Mouse (Mus musculus) monocyte, adult 5-6 weeks (primary cell): Measurements from ENCODE around the gene C330007P06Rik. TPM values are rescaled to one million over a fixed set of nuclear protein-coding genes. Genes with fewer than 3 reads are reported as not detected.
A peak's percentile ranks its signal among the peaks of the same experiment; 100 is the strongest.

ENCODE experiments used
- ATAC-seq: fragments of 153-309, 156-312 bp; replicated peaks from 2 replicates; pipeline ENCODE4 v1.8.0; 2017; ENCODE audit warnings: mild to moderate bottlenecking; ENCODE audit not compliant: low TSS enrichment, insufficient number of reproducible peaks, severe bottlenecking, poor library complexity, low FRiP score
- total RNA-seq: library from RNA; stranded (forward); fragments of 200-1000, 200-491, 200-594 nt; gene quantifications from 3 replicates; pipeline ENCODE4 v1.2.3, GENCODE M21; 2017

The C330007P06Rik gene
- total RNA-seq, 1 experiment from 2014 or later, result 68.6 TPM

- no peak for ATAC-seq
Measured at GRCm38 (mm10) chrX:36843346-36843990, 30.4 kb downstream of the C330007P06Rik start.

GRCm38 (mm10) chrX:36841698-36842097 lies 32.2 kb downstream of the C330007P06Rik start:
- ATAC-seq, result 0 out of 2 replicates have a peak, but pooled peaks have one; percentile 47

DNA sequence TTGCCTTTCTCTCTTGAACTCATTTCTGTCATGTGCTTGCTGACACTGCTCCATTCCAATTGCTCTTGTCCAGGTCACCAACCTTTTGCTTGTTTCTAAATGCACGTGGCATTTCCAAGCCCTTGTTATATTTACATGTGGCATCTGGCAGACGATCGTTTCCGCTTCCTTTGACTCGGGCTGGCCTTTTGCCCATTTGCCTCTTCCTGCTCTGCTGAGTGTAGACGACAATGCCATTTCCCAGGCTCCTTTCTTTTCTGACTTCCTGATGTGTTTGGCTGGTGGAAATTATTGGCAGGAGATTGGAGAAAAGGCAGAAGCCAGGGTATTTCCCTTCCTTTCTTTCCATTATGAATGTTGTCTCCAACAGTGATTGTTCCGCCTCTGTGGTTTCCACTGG lies 34.5 kb downstream of the C330007P06Rik start:
- no peak for ATAC-seq

DNA sequence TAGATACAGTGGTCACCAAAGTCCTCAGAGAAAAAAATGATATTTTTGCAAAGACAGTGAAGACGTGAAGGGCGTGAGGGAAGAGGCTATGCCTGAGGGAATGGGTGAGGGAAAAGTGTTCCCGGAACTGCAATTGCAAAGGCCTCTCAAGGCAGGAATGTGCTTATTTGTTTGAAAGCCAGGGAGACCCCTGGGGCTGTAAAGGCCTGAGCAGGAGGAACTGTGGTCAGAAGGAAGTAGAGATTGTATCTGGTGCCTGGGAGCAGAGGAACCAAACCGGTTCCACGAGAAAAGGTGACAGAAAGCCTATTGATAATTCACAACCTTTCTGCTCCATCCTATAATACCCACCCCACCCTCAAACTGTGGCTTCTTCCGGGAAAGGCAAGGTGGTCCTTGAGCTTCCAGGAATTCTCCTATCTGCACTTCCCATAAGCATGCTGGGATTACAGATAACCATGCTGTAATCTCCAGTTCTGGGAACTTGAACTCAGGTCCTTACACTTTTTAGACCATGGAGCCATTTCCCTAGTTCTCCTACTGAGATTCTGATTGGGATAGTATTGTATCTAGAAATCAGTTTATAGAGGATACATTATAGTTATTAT lies 36.7 kb downstream of the C330007P06Rik start:
- no peak for ATAC-seq

DNA sequence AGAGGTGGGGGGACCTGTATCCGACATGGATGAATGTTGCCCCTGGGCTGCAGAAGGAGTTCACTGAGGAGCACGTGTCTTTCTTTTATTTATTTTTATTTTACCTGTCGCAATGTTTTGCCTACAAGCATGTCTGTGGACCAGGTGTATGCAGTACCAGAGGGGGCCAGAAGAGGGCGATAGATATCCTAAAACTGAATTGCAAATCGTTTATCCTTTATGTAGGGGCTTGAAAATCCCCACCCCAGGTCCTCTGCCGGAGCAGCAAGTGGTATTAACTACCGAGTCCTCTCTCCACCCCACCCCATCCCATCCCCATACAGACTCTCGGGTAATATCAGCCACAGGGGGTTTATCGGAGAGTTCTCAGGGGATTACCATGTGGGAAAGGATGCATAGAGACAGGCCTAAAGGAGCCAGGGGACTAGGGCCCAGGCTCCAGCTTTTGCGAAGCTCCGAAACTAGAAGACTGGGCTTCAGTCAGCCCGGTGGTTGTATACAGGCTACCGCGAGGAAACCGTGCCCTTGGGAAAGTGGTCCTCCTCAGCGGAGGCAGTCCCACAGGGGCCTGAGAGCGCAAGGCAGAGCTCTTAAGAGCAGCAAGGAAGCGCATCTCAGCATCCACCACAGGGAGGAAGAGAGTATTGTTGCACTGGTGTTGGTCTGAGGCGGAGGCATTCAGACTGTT lies 40.4 kb downstream of the C330007P06Rik start:
- ATAC-seq, result no peak

GRCm38 (mm10) chrX:36831632-36832031 lies 42.3 kb downstream of the C330007P06Rik start:
- ATAC-seq, result no peak

DNA sequence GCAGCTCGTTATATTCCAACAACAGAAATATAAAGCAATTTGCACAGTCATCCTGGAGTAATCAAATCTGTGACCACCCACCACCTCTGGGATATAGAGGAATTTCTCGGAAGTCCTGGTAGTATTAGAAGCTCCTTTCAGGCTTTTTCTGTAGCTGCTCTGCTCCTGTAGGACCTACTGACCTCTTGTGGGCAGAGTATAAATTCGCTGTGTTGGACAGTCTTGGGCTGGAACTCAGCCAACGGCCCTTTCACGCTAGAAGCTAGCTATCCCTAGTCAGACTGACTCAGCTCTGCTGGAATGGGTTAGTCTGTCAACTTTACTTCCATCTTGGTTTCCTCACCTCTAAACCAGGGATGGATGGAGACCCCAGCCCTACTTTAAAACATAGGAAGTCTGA lies 43.6 kb downstream of the C330007P06Rik start:
- ATAC-seq, result no peak

- ATAC-seq, result no peak
Measured at GRCm38 (mm10) chrX:36826873-36827272, 47.0 kb downstream of the C330007P06Rik start.

GRCm38 (mm10) chrX:36825032-36825431 lies 48.9 kb downstream of the C330007P06Rik start:
- no peak for ATAC-seq

DNA sequence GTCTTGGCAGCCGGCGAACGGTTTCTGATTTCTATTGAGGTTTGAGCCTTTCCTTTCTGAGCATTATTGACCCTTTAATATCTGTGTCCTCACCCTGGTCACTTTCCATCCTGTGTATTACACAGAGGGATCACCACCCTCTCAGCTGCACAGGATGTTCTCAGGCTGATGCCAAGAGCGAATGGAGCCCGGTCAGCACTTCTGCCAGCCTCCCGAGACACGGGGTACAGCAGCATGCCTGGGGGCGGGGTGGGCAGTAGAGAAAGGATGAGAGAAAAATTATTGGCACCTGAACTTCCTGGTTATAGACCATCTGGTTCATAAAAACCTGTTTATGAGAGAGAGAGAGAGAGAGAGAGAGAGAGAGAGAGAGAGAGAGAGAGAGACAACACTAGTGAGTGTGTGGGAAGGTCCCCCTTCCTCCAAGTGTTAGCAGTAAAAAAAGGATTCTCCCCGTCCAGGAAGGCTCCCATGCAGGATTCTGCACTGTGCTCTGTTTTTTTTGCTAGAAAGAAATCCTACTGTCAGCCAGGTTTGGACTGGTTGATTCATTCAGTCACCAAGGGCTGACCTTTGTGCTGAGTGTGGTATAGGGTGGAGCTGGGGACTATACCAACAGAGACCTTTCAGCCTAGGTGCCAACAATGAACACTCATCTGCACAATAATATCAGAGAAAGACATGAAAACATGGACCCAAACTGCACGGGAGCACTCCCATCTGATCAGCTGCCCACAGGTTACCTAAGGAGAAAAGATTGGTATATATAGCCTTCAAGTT lies 49.8 kb downstream of the C330007P06Rik start:
- ATAC-seq, result no peak

GRCm38 (mm10) chrX:36820201-36820600 lies 53.7 kb downstream of the C330007P06Rik start:
- 0 out of 2 replicates have a peak, but pooled peaks have one; percentile 31 for ATAC-seq

- no peak for ATAC-seq
Measured at GRCm38 (mm10) chrX:36819575-36819974, 54.3 kb downstream of the C330007P06Rik start.

GRCm38 (mm10) chrX:36816953-36817441 lies 56.9 kb downstream of the C330007P06Rik start:
- no peak for ATAC-seq

GRCm38 (mm10) chrX:36816368-36816899 lies 57.5 kb downstream of the C330007P06Rik start:
- no peak for ATAC-seq

DNA sequence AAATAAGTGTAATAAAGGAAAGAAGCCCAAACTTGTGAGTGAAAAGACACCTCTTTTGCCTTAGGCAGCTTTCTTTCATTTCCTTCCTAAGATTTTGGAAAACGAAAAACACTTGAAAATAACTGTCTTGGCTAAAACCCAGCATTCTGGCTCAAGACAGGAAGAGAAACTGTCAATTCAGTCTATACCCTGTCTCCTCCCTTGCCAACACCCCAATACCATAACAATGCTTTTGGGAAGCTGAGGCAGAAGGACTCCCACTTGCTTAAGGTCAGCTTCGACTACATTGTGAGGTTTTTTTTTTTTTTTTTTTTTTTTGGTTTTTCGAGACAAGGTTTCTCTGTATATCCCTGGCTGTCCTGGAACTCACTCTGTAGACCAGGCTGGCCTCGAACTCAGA lies 58.5 kb downstream of the C330007P06Rik start:
- no peak for ATAC-seq

GRCm38 (mm10) chrX:36815022-36815421 lies 58.9 kb downstream of the C330007P06Rik start:
- no peak for ATAC-seq

- no peak for ATAC-seq
Measured at GRCm38 (mm10) chrX:36814161-36814836, 59.6 kb downstream of the C330007P06Rik start.

DNA sequence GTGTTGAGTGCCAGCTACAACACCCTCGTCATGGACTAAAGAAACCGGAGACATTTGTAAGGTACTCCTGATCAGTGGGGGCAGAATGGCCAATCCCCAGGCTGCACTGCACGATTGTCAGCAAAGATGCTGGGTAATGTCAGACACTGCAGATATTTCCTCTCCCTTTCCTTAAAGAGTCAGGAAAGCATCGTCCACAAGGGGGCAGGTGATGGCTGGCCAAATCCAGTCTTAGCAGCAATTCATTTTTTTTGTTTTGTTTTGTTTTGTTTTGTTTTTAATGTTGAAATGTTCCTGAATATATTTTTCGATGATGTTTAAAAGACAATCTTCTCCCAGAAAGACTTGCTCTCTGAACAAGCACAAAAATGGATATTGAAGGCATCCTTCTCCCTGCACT lies 62.5 kb downstream of the C330007P06Rik start:
- no peak for ATAC-seq
